Mouse (Mus musculus): ENCODE results near the gene Tmprss11f.

DNA sequence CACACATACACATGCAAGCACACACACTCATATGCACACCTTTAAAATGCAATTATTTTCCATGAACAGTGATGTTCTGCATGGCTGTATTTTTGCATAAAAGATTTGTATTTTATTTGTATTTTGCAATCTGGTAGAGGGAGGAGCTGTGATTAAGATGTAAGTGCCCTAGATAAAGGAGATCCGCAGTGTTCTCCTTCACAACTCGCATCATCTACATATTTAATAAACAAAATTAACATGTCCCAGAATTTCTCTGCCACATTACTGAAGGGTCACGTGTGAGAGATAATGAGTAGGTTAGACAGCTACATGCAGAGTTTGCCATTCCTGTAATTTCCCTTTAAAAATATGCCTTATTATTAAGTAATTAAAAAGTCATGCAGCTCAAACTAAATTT, 46.3 kb downstream of the Tmprss11f start:
- TF ChIP-seq CTCF (IDR thresholded peaks at IDR 0.05; ENCODE audit: borderline replicate concordance, control insufficient read depth, extremely low read depth, insufficient read depth, low read length, poor library complexity) (no peak), POLR2A (IDR thresholded peaks at IDR 0.05; ENCODE audit: control insufficient read depth, extremely low read depth, insufficient read depth, low read length, poor library complexity) (no peak)
